Mouse (Mus musculus) adrenal gland, adult 18-20 months (tissue): ENCODE measurements around the gene Paxip1. TPM values are rescaled to one million over a fixed set of nuclear protein-coding genes. Genes with fewer than 3 reads are reported as not detected.

Experiments used
- DNase-seq, 2 experiments: peaks; one replicate each; pipeline ENCODE4 v3.0.0; 2021 to 2022; ENCODE audit warnings: low spot score in 2 of 2
- total RNA-seq, 2 experiments: library from RNA; stranded (reverse); gene quantifications; 1 replicate in 1 of 2; 2 replicates in 1 of 2; pipeline ENCODE4 v1.2.3; 2021

The Paxip1 gene
- total RNA-seq, 2 experiments from 2014 or later: 18.9 to 22.6 TPM

GRCm38 (mm10) chr5:27731392-27731791 lies 60.1 kb downstream of the Paxip1 start:
- DNase-seq: no peak

- peak; percentile 32 to 56 for DNase-seq
Observed at GRCm38 (mm10) chr5:27730666-27731065, 60.8 kb downstream of the Paxip1 start.

- DNase-seq: no peak
Observed at GRCm38 (mm10) chr5:27724460-27724859, 67.0 kb downstream of the Paxip1 start.

GRCm38 (mm10) chr5:27719311-27719710 lies 72.2 kb downstream of the Paxip1 start:
- DNase-seq: no peak

- DNase-seq: no peak
Observed at GRCm38 (mm10) chr5:27717301-27717700, 74.2 kb downstream of the Paxip1 start.

- DNase-seq: no peak
Observed at GRCm38 (mm10) chr5:27716026-27716425, 75.5 kb downstream of the Paxip1 start.

GRCm38 (mm10) chr5:27714356-27714755 lies 77.1 kb downstream of the Paxip1 start:
- DNase-seq: no peak

GRCm38 (mm10) chr5:27711461-27712192 lies 79.9 kb downstream of the Paxip1 start:
- DNase-seq: no peak

GRCm38 (mm10) chr5:27708209-27708608 lies 83.3 kb downstream of the Paxip1 start:
- no peak for DNase-seq

GRCm38 (mm10) chr5:27707283-27707682 lies 84.2 kb downstream of the Paxip1 start:
- no peak for DNase-seq

- DNase-seq: no peak
Observed at GRCm38 (mm10) chr5:27706551-27706950, 84.9 kb downstream of the Paxip1 start.

- no peak for DNase-seq
Observed at GRCm38 (mm10) chr5:27705020-27705419, 86.5 kb downstream of the Paxip1 start.

- no peak for DNase-seq
Observed at GRCm38 (mm10) chr5:27702482-27702881, 89.0 kb downstream of the Paxip1 start.

Other genes starting within 250 kb of the Paxip1 start
- gene Htr5a, start 50.5 kb upstream of the Paxip1 start, total RNA-seq: not detected